Mouse (Mus musculus): ENCODE results near the gene Magohb.

Gene Magohb

GRCm38 (mm10) chr6:131262778-131263177 lies 30.3 kb downstream of the Magohb start:
- DNase-seq (ENCODE audit: low read depth in 2 of 2, low spot score in 2 of 2), result no peak

DNA sequence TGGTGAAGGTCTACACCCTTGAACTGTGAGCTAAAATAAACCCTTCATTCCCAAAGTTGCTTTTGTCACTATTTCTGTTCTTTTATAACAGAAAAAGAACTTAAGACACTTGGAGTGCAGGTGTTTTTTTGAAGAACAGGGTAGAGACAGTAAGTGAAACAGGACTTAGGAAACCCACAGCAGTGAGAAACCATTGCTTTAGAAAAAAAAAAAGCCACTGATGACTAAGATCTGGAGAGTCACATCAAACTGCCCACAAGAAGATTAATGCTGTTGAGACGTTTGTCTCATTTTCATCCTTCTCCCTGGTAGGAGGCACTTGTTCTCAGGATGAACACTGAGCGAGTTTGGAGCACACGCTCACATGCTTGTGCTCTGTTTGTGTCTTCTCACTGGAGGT lies 31.0 kb downstream of the Magohb start:
- DNase-seq (ENCODE audit: low read depth in 2 of 2, low spot score in 2 of 2), result no peak

GRCm38 (mm10) chr6:131247206-131247605 lies 45.8 kb downstream of the Magohb start, which contains the start of gene Klra2:
Gene Klra2 (minus strand): TSS chr6:131247362.
- no peak for DNase-seq (ENCODE audit: low read depth in 2 of 2, low spot score in 2 of 2)

DNA sequence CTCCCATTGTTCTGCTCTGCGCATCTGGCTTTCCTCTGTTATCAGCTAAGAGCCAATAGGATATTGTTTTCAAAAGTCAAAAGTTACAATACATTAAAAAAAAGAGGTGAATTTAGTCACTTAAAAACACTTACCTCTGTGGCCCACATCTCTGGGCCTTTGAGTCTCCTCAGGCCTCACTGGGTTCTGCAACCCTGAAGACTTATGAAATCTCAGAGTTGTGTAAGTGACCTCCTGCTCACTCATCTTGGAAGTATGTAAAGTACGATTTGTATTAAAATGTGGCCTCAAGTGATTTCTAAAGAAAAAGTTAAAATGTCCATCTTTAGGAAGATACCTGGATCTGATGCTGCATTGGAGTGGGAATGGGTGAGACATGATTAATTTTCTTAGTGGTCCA lies 48.0 kb downstream of the Magohb start:
- no peak for DNase-seq (ENCODE audit: low read depth in 2 of 2, low spot score in 2 of 2)
